Mouse (Mus musculus) CD4-positive, CD25-positive, alpha-beta regulatory T cell (primary cell): ENCODE results near the gene B4galt7. TPM values are rescaled to one million over a fixed set of nuclear protein-coding genes. Genes with fewer than 3 reads are reported as not detected.

Experiments used
- polyA plus RNA-seq: library from polyadenylated mRNA; unstranded; fragments of 100-300 nt; shearing (Covaris generic); gene quantifications from one replicate; pipeline ENCODE4 v1.2.1, GENCODE M21; 2017

Gene B4galt7
- 54.6 TPM for polyA plus RNA-seq

GRCm38 (mm10) chr13:55599566-55600540 is at the start of gene B4galt7:
B4galt7 (plus strand) TSS chr13:55599896.

GRCm38 (mm10) chr13:55571027-55571751 is 28.5 kb upstream of the B4galt7 start, which contains the start of gene Fam193b:
Fam193b (minus strand) TSS chr13:55571120.

GRCm38 (mm10) chr13:55573432-55573831 is 26.3 kb upstream of the B4galt7 start, which contains the start of gene Tmed9:
Tmed9 (plus strand) TSS chr13:55573732.

GRCm38 (mm10) chr13:55622649-55623541 is 23.2 kb downstream of the B4galt7 start, which contains the start of gene Caml:
Caml (plus strand) TSS chr13:55623005.

GRCm38 (mm10) chr13:55634639-55635127 is 35.0 kb downstream of the B4galt7 start, which contains the start of gene Ddx46:
Ddx46 (plus strand) TSS chr13:55635027.

Other genes starting within 250 kb of the B4galt7 start
- 143 TPM for gene Lman2, start 237.1 kb upstream of the B4galt7 start, polyA plus RNA-seq
- 153 TPM for gene Rgs14, start 230.2 kb upstream of the B4galt7 start, polyA plus RNA-seq
- gene Slc34a1, start 201.7 kb upstream of the B4galt7 start, polyA plus RNA-seq: not detected
- gene Pfn3, start 184.7 kb upstream of the B4galt7 start, polyA plus RNA-seq: not detected
- gene F12, start 173.1 kb upstream of the B4galt7 start, polyA plus RNA-seq: 0.26 TPM
- gene Grk6, start 154.8 kb upstream of the B4galt7 start, polyA plus RNA-seq: 367 TPM
- 3.3 TPM for gene Prr7, start 135.6 kb upstream of the B4galt7 start, polyA plus RNA-seq
- gene Dbn1, start 111.8 kb upstream of the B4galt7 start, polyA plus RNA-seq: not detected
- gene Pdlim7, start 86.2 kb upstream of the B4galt7 start, polyA plus RNA-seq: 8.8 TPM
- 1.6 TPM for gene Dok3, start 70.6 kb upstream of the B4galt7 start, polyA plus RNA-seq
- gene Ddx41, start 63.2 kb upstream of the B4galt7 start, polyA plus RNA-seq: 85.3 TPM
- gene Fam193b, start 28.8 kb upstream of the B4galt7 start, polyA plus RNA-seq: 69.3 TPM
- 293 TPM for gene Tmed9, start 26.2 kb upstream of the B4galt7 start, polyA plus RNA-seq
- 37.0 TPM for gene Caml, start 23.1 kb downstream of the B4galt7 start, polyA plus RNA-seq
- gene Ddx46, start 35.1 kb downstream of the B4galt7 start, polyA plus RNA-seq: 68.7 TPM
- gene B230219D22Rik, start 93.2 kb downstream of the B4galt7 start, polyA plus RNA-seq: 27.4 TPM
- gene Txndc15, start 114.8 kb downstream of the B4galt7 start, polyA plus RNA-seq: 62.1 TPM
- 68.8 TPM for gene Pcbd2, start 127.5 kb downstream of the B4galt7 start, polyA plus RNA-seq
- gene Catsper3, start 184.7 kb downstream of the B4galt7 start, polyA plus RNA-seq: not detected
- not detected for gene Pitx1, start 236.3 kb downstream of the B4galt7 start, polyA plus RNA-seq